Mouse (Mus musculus) heart, postnatal 14 days (tissue): ENCODE results near the gene Ust. TPM values are rescaled to one million over a fixed set of nuclear protein-coding genes. Genes with fewer than 3 reads are reported as not detected.
"Not testable (repeated sequence)": the region's sequence is repeated elsewhere in the genome, so short reads cannot be mapped to it uniquely, and the experiment has no call there.

Experiments used
- DNase-seq, 2 experiments: peaks; one replicate each; pipeline ENCODE4 v3.0.0; 2021 to 2022
- intact Hi-C: fragments of 180-260 bp; cut with DNase I; formaldehyde crosslinking; loops from one replicate; pipeline ENCODE4 v1.15.1; 2025
- long read RNA-seq, 2 experiments: library from polyadenylated mRNA; stranded (forward); transcript quantifications; one replicate each; pipeline ENCODE4 v2.0.0; 2021
- total RNA-seq, 2 experiments: library from RNA; stranded (reverse); gene quantifications; 2 replicates each; pipeline ENCODE4 v1.2.3; 2021

Gene Ust
- total RNA-seq = 1 to 10 TPM; 2.3 to 2.4 TPM
- long read RNA-seq, experiment 1, full-length matches to known transcripts = 1 of 2 reads
- long read RNA-seq, experiment 1, partial matches to known transcripts = 0 of 2 reads
- long read RNA-seq, experiment 1, other reads (novel, unspliced or antisense) = 1 of 2 reads
- long read RNA-seq, experiment 2, full-length matches to known transcripts = 1 of 2 reads
- long read RNA-seq, experiment 2, partial matches to known transcripts = 0 of 2 reads
- long read RNA-seq, experiment 2, other reads (novel, unspliced or antisense) = 1 of 2 reads

DNA sequence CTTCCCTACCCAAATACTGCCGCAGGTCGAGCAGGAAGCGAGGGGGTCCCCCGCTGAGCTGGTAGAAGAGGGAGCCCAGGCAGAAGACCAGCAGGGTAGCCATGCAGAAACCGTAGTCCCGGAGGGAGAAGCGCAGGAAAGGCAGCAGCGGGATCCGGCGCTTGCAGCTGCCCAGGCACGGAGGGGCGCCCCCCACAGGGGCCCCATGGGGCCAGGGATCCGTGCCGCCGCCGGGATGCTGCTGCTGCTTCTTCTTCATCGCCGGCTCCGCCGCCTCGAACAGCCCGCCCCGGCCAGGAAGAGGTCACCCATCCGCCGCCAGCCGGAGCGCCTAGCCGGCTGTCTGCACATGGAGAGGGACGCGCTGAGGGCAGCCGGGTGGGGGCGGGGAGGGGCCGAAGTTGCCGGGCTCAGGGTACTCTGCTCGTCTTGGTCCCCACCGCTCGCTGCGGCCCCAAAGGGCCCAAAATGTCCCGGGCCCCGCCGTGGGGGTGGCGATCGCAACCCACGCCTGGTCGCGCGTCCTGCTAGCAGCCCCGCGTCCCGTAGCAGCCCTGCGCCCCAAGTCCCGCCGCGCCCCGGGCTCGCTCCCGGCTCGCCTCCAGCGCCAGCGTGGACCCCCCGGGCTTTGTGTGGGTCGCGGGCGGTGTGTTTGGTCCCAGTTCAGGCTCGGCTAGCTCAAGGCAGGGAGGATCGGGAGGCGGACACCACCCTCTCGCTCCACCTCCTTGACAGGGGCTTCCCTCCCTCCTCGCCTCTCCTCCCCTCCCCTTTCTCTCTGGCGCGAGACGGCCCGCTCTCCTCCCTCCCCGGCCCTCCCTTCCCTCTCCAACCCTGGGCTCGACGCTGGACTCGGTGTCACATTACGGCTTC is at the start of gene Ust:
Gene Ust (minus strand): TSS at position 685 of the 873 bp plus-strand sequence.
- peak; percentile 75 to 78 for DNase-seq
- intact Hi-C loops = loop anchor here (2.0 to 5.0 kb wide), 2 partner anchors 86 to 196 kb away; no protein-coding TSS in a partner anchor

DNA sequence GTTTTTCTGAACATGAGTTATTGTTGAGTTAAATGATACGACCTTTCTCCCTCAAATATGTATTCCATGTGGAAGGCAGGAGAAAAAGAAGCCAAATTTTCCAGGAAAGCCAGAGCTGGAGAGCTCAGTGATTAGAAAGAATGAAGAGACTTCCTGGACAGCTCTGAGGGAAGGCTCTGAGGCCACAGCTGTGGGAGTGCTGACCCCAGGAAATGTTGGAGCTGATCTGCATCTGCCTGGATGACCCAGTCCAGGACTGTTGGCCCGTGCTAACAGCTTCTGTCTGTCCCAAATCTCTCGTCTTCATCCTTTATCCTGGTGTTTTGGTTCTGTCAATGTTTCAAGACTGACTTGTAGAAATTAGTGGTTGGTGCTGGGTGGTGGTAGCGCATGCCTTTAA is 42.7 kb upstream of the Ust start:
- no peak for DNase-seq
- intact Hi-C loops = no loop called here

GRCm38 (mm10) chr10:8559566-8559965 is 40.9 kb upstream of the Ust start:
- DNase-seq, intact Hi-C loops: not testable (repeated sequence)

- intact Hi-C loops, DNase-seq: not testable (repeated sequence)
These were observed 33.6 kb upstream of the Ust start for GRCm38 (mm10) chr10:8552239-8552638.

- intact Hi-C loops, DNase-seq: not testable (repeated sequence)
These were observed 33.0 kb upstream of the Ust start for GRCm38 (mm10) chr10:8551601-8552000.

DNA sequence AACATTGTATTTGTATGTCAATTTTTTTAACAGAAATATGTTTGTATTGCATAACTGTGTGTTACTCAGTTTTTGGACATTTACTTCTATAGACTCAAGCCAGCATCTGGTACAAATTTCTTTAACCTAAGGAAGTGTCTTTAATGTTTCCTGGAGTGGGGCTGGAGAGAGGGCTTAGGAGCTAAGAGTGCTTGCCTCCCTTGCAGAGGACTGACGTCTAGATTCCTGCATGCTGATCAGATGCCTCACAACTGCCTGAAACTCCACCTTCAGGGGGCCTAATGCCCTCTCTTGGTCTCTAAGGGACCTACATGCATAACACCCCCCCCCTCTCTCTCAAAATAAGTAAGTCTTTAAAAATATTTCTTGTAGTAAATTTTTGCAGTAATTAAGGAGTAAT is 22.9 kb upstream of the Ust start:
- intact Hi-C loops = no loop called here
- DNase-seq = no peak

- no peak for DNase-seq
- intact Hi-C loops = loop anchor here (10.0 kb wide), 1 partner anchor 149 kb away; no protein-coding TSS in a partner anchor
These were observed 16.8 kb upstream of the Ust start for GRCm38 (mm10) chr10:8535445-8535844.

DNA sequence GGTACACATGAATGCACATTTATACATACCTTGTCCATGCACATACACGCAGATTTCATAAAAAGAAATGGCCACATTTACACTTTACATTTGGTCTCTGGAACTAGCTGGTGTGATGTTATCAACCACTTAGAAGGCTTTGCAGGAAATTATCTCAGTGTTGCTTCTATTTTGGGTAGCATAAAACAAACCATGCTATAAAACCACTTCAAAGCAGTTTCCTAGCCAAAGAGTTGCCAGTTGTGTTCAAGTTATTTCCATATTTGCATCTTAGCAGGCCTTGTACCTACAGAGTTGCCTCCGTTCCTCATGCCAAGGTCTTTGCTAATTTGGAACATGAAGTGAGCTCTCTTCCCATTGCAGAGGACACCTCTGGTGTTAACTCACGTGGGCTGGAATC is 13.0 kb upstream of the Ust start:
- DNase-seq = no peak
- intact Hi-C loops = loop anchor here (10.0 kb wide), 1 partner anchor 153 kb away; no protein-coding TSS in a partner anchor

GRCm38 (mm10) chr10:8530505-8531051 is 12.0 kb upstream of the Ust start:
- intact Hi-C loops = loop anchor here (10.0 kb wide), 1 partner anchor 154 kb away; no protein-coding TSS in a partner anchor

GRCm38 (mm10) chr10:8529173-8529572 is 10.5 kb upstream of the Ust start:
- intact Hi-C loops = no loop called here
- peak in 1 of 2 experiments; percentile 30 for DNase-seq

More at GRCm38 (mm10) chr10:8530505-8531051, 12.0 kb upstream of the Ust start:
- DNase-seq = no peak

GRCm38 (mm10) chr10:8525354-8525753 is 6.7 kb upstream of the Ust start:
- DNase-seq = no peak
- intact Hi-C loops = no loop called here

- intact Hi-C loops = no loop called here
- no peak for DNase-seq
These were observed 2.9 kb upstream of the Ust start for GRCm38 (mm10) chr10:8521536-8521935.

- intact Hi-C loops = no loop called here
- no peak for DNase-seq
These were observed 2.3 kb upstream of the Ust start for GRCm38 (mm10) chr10:8520766-8521395.

DNA sequence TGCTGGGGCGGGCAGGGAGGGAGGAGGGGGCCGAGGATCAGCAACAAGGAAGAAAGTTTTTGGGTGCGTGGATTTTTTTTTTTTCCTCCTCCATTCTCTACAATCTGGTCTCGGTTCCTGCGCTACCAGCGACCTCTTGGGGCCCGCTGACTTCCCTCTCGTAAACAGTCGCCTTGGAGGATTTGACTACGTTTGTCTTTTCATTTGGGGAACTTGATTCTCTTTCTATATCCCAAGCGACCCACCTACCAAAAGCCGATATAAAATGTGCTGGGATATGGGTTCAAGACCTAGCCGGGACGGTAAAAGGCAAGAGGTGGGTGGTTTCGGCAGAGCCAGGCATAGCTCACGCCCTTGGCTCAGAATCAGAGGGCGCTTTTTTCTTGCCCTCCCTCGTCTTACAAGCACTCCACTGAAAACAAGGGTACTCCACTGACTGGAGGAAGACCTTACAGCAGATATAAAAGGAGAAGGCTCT is 428 bp upstream of the Ust start:
- peak in 1 of 2 experiments; percentile 33 for DNase-seq
- intact Hi-C loops = loop anchor here (2.0 to 5.0 kb wide), 2 partner anchors 87 to 196 kb away; no protein-coding TSS in a partner anchor

DNA sequence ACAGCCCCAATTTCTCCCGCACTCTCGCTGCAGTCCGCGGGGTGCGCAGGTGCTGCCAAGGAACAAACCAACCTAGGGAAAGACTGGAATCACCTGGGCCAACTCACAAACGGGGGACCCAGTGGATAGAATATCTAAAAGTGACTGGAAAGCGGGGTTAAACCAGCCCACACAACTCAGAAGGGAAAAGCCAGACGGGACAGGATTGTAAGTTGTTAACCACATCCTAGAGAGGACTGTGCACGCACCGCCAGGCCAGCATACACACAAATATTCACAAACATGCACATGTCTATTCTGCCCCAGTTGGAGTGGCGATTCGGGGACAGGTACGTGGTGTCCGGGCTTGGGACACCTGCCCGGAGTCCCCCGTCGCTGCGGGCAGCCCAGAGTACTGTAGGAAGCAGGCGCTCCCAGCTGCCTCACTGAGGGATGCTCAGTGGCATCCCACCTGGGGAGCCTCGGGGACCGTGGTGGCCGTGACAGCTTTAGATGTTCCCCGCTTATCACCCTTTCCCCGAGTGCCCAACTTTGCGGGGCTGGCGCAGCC is 959 bp downstream of the Ust start:
- DNase-seq = no peak
- intact Hi-C loops = loop anchor here (2.0 to 5.0 kb wide), 2 partner anchors 85 to 195 kb away; no protein-coding TSS in a partner anchor

DNA sequence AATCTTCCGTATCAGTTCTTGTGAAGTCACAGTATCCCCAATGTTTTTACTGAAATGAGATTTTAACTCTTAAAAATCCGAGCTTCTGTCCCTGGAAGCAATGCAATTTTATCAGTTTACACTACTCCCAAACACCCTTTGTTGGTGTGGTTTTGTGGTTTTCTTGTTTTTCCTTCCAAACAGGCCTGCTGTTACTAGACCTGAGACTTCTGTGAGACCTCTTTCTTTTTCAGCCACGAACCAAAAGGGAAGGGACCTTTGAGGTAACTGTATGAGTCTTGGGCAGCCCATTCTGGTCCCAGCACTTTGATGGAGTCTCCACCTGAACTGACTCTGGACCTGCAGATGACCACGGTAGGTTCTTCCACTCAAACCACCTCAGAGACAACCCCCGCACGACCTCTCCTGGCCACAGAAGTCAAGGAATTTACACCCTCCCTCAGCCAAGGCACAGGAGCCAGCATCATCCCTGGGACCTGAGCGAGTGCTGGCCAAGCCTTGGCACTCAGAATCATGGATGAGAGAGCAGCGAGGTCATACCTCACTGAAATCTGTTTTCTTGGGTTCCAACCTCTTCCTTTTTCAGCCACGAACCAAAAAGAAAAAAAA is 1.6 kb downstream of the Ust start:
- no peak for DNase-seq
- intact Hi-C loops = loop anchor here (5.0 kb wide), 1 partner anchor 85 kb away; no protein-coding TSS in a partner anchor

GRCm38 (mm10) chr10:8513690-8514089 is 4.9 kb downstream of the Ust start:
- intact Hi-C loops = no loop called here
- no peak for DNase-seq

DNA sequence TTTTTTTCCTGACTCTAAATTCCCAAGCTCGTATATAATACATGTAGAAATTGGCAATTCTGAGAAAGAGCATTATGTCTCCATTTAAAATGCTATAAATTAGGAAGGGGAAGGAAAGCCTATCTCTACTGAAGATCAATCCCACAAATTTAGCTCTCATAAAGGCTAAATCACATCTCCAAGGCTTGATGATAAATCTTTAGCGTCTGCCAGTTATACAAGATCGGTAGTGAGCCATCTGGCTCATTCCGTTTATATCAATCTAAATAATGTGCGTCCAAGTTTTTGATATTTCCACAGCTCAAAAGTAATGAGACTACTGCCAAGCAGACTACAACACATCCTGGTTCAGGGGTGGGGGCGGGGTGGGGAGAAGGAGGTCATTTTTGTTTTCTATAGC is 6.4 kb downstream of the Ust start:
- intact Hi-C loops = no loop called here
- no peak for DNase-seq

- intact Hi-C loops = no loop called here
These were observed 6.9 kb downstream of the Ust start for GRCm38 (mm10) chr10:8511760-8512159.

DNA sequence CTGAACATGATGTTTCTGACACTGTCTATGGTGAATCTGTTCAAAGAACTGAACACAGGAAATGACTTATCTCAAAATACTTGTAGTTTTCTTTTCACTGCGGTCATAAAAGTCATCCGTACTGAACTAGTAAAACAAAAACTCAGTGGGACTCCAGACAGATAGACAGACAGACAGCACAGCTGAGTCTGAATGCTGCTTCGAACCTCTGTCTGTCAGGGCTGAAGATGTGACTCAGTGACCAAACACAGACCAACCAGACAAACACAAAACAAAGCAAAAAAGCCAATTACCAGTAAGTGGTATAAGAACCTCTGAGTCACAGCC is 12.4 kb downstream of the Ust start:
- intact Hi-C loops = no loop called here
- DNase-seq = no peak

More at GRCm38 (mm10) chr10:8511760-8512159, 6.9 kb downstream of the Ust start:
- no peak for DNase-seq
